Mouse (Mus musculus): ENCODE data around the gene Gm49387.

Gm49387 gene

DNA sequence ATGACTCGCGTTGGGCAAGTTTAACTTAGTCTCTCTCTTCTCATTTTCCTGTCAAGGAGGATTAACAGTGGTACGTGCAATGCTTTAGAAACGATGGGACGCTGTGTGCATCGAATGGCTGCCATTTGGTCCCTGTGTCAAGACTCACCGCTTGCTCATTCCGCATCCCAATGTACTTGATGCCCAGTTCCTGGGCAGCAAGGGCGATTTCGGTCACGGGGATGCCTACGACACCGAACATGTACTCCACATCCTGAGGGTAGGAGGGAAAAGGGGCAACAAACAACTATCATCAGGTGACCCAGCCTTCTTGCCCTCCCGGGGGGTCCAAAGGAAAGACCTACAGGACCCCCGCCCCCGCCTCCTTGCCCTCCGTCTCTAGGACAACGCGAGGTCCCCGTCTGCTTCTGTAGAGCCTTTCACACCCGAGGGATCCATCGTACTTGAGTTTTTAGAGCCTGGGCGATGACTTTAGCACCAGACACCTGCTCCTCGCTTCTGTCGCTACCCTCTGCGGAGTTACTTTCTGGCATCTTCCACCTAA, at the start of gene Gm49387:
TSS of gene Gm49387 (minus strand) at position 533 of the 544 bp plus-strand sequence.
- no peak for DNase-seq (ENCODE audit: low read depth)

DNA sequence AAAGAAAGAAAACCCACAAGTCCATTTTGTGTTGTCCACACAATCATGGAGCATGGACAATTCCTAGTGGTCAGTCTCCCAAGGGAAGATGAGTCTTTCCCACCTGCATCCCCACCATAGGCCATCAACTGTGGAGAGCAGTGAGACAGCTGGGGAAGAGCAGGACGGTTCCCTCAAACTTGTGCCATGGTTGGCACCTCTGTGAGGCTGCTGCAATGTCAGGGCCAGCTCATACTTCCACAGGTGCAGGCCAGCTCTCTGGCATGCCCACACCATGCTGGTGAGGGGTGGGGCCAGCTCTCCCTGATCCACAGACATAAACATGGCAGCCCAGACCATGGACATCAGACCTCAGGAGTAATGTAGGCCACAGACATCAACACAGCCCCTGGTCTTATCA, 45.6 kb upstream of the Gm49387 start:
- no peak for DNase-seq (ENCODE audit: low read depth)

DNA sequence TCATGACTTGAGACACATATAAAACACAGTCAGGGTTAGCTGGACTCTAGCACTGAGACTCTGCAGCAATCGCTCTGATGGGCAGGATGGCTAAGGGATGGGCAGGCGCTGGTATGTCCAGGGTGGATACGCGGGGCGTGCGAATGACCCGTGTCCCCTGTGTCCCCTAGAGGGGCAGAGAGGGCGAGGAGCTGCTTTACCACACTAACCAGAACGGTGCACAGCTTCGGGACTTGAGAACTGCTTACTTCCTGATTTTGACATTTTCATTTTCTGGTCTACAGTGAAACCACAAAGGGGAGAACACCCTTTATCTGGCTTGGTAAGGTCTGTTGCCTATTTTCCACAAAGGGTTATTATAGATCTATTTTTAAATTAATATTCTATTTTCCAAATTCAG, 45.0 kb upstream of the Gm49387 start:
- DNase-seq (ENCODE audit: low read depth) = no peak

DNA sequence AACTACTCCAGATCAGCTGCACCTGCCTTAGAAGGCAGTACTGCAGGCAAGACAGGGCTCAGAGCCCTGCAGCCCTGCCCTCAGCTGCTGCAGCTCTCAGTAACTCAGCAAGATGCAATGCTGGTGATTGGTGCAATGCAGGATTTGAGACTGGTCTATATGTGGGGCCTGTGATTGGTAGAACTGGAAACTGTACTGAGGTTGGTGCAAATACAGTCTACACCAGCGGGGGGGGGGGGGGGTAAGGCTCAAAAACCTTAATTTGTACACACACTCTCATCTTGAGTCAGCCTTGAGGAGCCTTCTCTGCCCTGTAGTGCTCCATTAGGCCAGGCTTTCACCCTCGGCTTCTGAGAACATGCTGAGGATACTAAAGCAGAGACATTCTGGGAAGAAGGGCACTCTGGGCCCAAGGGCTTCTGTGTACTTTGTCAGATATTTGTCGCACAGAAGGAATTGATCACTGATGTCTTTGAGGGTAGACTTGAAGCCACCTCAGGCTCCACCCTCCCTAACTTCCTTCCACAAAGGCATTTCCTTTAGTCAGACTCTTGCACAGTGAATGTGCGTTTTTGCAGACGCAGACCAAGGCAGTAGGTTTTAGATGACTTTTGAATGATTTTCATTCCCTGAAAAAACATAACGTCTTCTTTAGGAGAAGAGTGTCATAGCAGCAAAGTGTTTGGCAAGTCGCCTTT, 43.8 kb upstream of the Gm49387 start:
- no peak for DNase-seq (ENCODE audit: low read depth)

DNA sequence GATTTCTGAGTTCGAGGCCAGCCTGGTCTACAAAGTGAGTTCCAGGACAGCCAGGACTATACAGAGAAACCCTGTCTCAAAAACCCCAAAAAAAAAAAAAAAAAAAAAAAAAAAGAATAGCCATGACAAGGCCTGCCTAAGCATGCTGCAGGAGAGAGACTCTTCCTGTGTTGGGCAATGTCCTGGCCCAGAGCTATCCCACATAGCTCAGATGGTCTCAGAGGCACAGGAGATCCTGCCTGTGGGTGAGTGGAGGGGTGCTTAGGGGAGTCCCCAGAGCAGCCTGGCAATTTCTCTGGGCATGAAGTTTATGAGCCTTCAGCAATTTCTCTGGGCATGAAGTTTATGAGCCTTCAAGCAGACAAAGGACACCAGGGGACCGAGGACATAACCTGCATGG, 42.9 kb upstream of the Gm49387 start:
- DNase-seq (ENCODE audit: low read depth) = no peak

DNA sequence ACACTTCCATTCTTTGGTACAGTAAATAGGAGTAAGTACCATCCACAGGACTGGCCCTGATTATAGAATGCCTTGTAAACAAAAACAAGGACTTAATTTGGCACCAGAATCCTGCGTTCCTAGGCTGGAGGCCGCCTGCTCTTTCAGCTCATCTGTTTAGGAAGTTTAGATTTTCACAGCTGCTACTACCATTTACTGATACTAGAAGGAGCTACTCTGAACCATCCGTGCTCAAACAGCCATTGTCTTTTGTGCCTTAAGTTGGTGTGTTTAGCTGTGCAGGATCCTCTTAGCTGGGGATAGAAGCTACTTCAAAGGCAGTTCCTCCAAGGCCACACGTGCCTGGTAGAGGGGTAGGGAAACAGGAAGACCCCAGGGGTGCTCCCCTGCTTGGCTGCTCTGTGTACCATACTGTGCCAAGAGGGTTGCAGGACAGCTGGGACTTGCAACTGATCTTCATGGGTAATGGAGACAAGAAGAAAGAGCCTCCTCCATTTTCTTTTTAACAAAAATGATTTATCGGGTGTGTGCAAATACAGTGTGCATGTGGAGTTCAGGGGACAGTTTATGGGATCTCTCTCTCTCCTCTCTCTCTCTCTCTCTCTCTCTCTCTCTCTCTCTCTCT, 41.4 kb upstream of the Gm49387 start:
- DNase-seq (ENCODE audit: low read depth) = no peak

DNA sequence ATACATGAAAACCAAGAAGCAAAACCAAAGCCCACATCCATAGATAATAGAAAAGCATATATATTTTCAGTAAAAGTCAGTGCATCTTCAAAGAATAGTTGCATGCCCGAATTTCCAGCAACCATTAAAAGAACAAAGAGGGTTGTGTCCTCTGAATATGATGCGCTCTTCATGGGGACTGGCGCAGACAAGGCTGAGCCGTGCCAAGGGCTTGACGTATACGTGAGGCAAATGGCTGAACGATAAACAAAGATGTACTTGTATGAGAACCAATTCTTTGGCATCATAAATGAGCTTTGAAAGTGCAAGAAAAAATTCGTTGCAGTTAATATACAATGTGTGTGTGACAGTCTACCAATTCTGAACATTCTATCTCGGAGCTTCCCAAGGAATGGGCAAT, 40.6 kb upstream of the Gm49387 start:
- DNase-seq (ENCODE audit: low read depth) = no peak

DNA sequence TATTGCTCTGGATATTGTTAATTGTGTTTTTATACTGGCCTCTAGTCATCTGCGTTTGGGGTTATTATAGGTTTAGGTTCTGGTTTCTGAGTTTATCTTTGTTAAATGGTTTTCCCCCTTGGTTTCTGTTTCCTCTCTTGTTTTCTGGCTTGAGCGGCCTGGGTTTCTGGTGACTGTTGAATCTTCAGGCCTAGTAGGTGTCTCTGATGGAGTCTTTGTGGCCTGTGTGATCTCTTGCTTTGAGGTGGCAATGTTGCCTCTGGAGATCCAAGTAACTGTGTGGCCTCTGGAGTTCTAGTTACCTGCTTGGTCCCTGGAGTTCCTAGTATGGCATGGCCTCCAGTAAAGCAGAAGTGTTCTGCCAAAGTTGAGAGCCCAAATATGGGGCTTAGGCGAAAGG, 40.0 kb upstream of the Gm49387 start:
- DNase-seq (ENCODE audit: low read depth) = no peak

DNA sequence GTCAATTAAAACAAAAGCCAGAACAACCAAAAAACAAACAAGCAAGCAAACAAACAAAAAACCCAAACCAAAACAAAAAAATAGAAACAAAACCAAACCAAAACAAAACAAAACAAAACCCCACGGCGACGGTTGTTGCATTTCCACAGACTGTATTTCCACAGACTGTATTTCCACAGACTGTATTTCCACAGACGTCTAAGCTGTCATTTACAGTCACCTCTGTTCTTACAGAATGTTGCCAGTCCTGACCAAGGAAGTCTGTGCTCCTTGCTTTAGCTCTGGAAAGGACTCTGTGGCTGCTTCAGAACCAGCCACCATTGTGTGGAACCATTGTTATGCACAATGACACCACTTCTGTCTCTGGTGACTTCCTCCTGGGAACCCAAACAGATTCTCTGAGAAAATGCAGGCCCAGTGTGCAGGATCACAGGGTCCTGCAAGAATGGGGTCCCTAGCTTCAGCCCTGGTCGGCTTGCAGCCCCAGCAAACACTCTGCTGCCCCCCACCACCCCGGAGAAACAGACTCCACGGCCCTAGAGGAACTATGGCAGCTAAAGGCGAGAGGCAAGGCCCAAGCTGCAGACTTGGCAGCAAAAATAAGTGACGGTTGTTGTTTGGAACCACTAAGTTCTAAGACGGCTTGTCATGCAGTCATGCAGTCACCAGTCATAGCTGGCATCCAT, 31.1 kb upstream of the Gm49387 start:
- no peak for DNase-seq (ENCODE audit: low read depth)

DNA sequence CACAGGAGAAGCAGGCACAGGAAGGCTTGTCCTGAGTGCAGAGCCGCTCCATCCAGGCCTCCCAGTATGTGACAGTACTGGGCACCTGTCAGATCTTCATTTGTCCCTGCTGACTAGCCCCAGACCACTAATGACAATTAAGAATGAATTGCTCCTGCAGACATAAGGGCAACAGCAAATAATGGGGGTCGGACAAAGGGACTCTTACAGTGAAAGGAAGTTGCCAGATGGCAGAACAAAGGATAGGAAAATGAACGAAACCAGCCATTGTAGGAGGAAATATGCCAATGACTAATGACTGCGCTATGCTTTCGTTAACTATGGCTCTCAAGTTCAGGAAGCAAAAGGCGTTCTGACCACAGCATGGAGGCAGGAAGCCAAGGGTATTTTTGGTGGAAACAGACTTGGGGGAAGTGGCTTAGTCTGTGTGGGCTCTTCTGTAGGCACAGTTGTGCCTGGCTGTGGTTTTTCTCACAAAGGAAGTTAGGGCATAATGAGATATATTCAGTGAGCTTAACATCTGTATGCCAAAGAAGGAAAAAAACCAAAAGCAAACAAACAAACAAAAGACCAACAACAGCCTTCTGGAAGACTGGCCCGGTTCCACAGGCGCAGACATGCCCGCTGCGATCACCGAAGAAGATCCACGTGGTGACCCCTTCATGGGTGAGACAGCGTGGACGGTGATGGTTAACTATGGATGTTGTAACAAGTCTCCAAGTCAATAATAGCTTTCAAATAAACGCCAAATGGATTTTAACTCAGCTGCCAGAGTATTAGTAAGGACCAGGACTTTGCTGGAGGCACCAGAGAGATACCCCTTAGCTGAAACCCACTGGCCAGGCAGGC, 29.2 kb upstream of the Gm49387 start:
- no peak for DNase-seq (ENCODE audit: low read depth)

DNA sequence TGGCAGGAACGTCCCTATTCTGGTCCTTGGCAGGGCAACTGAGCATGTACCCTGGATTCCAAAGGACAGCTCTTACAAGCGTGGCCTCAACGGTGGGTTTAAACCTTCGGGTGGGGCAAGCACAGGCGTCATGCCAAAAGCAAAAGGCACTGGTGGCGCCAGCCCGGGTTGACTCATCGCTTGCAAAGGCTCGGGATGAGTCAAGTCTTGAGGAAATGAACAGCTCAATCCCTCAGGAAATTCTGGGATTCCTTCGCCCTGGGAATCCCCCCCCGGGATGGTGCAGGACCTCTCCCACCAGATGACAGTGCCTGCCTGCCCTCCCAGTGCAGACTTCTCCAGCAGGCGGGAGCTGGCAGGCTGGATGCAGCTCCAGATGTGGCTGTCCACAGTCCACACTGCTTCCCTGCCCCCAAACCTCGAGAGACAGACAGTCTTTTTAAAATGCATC, 28.5 kb upstream of the Gm49387 start:
- DNase-seq (ENCODE audit: low read depth) = no peak

DNA sequence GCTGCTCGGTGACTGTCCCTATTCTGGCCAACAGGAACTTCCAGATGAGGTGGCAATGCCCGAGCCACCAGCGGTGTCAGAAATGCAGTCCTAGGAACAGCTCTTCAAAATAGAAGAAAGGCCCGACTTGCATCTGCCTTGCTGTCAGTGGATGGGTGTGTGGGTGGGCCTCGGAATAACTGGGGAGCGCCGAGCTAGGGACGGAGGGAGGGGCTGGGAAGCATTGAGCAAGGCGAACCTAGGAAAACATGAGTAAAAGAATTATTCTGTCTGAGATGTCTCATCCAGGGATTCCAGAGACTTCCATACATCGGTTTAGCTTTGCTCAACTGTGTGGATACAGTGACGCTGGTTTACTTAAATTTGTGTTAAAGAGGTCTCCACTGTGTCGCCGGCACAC, 27.6 kb upstream of the Gm49387 start:
- DNase-seq (ENCODE audit: low read depth) = no peak

DNA sequence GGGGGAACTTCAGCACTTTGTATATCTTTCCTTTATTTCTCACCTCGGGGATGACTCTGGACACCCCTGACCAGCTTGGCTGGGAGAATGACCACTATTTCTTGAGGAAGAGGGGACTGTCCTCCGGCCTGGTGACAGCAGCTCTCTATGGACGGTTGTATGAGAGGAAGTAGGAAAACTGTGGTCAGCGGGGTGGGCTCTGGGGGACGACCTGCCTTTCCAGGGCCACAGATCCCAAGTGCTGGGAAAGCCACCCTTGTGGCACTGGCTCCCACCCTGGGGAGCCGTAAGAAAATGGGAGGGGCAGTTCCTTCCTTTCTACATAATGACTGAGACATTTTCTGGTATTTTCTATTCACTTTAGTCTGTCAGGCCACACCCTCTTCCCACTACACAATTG, 27.1 kb upstream of the Gm49387 start:
- DNase-seq (ENCODE audit: low read depth) = no peak

DNA sequence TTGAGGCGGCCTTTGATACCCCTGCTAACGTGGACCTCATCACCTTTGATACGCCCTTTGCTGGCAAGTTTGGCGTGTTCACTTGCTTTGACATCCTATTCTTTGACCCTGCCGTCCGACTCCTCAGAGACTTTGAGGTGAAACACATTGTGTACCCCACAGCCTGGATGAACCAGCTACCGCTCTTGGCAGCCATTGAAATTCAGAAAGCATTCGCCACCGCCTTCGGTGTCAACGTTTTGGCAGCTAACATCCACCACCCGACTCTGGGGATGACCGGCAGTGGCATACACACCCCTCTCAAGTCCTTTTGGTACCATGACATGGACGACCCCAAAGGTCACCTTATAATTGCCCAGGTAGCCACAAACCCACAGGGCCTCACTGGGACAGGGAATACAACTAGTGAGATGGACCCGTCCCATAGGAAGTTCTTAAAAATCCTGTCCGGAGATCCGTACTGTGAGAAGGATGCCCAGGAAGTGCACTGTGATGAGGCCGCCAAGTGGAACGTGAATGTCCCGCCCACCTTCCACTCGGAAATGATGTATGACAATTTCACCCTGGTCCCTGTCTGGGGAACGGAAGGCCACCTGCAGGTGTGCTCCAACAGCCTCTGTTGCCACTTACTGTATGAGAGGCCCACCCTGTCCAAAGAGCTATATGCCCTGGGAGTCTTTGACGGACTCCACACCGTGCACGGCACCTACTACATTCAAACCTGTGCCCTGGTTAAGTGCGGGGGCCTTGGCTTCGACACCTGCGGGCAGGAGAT, 26.4 kb upstream of the Gm49387 start:
- DNase-seq (ENCODE audit: low read depth) = no peak

DNA sequence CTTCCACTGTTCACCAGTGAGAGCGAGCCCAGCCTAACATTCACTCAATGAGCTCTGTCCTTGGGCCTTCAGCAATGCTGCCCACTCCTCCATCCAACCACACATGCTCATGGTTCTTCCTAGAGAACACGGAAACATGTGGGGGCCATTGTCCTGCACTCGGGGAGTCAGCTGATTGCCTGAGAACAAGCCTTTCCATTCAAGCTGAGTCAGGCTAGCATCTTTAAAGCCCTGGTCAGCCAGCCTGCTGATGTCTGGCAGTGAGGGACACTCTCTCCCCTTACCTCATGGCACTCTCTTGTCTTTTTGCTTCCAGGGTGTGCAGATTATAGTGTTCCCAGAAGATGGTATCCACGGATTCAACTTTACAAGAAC, 24.9 kb upstream of the Gm49387 start:
- DNase-seq (ENCODE audit: low read depth) = no peak

DNA sequence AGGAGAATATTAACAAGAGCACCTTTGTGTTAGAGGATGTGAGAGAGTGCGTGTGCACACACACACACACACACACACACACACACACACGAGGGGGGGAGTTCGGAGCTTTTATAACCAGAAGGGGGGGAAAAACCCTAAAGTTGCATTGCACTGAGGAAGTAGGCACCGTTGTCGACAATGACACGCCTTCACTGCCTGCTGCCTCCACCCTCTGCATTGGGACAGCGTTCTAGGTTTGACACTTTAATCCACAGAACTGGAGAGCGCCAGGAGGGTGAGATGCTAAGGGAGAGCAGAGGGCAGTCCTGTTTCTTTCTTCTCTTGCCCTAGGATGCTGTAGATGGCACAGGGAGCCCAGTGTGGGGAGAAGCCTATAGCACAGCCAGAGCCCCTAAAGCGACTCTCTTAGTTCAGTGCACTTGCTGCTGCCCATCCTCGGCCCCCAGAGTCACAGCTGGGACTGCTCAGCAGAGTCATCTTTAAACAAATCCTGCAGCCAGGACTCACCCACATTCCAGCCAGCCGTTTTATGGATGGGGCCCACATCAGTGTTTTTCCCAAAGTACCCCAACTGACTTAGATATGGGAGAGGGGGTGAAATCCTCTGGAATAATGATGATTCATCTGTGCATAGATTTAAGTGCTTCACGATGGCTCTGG, 24.4 kb upstream of the Gm49387 start:
- DNase-seq (ENCODE audit: low read depth) = no peak

DNA sequence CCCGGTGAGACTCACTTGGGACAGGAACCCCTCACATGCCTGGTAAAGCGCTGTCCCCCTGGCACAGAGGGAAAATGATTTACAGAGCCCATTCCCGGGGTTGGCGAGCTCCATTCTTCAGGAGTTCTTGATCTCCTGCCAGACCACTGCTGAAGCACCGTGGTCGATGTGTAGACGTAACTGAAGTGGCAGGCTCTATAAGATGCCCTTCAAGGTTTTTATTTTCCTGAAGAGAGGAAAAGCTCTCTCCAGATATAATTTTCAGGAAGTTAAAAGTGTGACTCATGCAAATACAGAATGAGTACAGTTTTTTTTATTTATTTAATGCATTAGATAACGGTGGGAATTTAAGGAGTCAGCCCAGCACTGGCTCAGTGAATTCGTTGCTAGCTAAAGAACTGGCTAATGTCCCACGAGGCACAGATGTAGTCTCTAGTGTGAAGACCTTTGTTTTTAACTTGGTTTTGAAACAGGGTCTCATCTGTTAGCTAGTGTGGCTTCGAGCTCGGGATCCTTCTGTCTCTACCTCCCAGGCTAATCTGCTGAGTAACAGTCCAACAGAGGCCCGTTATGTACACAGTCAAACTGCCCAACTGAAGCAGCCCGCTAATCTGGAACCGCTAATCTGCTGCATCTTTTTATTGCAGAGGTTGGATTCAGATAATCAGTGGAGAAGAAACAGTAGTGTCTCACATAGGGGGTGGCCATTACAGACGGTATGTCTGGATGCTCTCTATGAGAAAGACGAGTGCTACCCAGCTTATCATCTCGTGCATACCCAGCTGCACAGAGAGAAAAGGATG, 23.6 kb upstream of the Gm49387 start:
- no peak for DNase-seq (ENCODE audit: low read depth)

DNA sequence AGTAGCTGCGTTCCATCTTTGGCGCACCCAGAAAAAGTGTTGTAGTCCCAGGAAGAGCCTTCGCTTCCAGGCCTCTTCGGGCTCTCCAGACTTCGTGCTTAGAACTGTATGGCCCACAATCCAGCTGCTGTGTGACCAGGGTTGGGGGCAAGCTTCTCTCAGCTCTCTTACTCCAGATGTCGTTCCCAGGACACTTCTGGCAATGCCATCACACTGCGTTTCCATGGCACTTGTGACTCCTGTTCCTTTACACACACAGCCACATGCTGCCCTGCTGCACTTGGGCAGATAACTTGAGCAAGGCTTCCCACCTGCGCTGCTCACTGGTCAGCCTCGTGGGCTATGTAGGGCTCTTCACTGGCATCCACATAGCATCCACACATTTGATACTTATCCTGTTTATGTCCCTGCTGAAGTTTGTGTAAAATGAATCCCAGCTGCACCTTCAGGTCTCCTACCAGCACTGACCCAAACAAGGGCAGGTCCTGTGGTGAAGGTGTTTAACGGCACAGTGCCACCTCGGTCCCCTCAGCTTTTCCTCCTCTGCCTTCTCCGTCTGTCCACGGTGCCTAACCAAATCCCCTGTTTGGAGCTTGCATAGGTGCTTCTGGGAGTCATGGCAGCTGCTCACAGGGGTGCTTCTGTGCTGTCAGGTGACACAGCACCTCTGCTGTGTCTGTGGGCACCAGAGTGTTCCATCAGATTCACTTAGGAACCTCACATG, 22.9 kb upstream of the Gm49387 start:
- DNase-seq (ENCODE audit: low read depth) = no peak

DNA sequence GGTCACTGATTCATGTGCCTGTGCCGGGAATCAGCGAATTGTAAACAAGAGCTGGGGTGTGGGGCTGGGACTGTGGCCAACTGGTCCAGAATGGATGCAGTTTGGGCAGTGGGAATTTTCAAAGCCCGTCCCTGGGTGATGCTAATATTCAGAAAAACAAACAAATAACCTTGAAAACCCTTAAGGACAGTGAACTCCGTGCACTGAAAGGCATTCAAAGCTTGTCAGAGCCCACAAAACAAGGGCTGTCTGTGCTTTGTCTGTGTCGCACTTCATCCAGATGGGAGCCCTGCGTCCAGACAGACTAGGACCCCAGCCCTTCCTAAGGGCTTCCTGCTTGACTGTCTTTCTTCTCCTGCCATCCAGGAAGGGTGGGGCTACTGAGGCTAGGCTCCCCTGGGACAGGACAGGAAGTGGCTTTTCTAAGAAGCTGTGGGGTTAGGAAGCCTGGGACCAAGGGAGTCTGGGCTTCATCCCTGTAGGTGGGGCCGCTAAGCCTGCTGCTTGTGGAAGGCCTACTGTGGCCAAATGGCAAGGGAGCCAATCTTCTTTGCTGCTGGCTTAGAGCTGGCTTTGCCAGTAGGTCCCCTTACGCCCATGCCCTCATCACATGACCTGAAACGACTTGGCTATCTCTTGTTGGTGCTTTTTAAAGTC, 22.0 kb upstream of the Gm49387 start:
- no peak for DNase-seq (ENCODE audit: low read depth)
